Mouse (Mus musculus): ENCODE results near the gene Crebl2. TPM values are rescaled to one million over a fixed set of nuclear protein-coding genes. Genes with fewer than 3 reads are reported as not detected.
A peak's percentile ranks its signal among the peaks of the same experiment; 100 is the strongest.

Crebl2 gene
- polyA plus RNA-seq, 1 experiment from 2014 or later = 3.9 TPM

DNA sequence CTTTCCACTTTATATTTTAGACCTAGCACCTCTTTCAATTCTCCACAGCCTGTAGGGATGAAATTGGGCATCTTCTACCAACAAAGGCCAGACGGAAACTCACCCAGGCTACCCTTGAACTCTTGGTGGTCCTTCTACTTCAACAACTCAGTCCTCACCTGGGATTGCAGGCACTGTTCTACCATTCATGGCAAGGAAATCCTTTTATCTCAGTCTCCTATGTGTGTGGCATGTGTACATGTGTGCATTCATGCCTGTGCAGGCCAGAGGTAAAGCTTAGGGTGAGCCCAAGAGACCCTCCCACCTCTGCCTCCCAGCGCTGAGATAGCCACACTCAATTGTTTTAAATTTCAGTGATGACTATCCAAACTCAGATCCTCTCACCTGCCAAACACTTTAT lies 55.6 kb downstream of the Crebl2 start:
- WGBS = 90% methylated on average over 2 of the region's 2 CpGs
- Histone ChIP-seq H3K4me3 (replicated peaks; ENCODE audit: low read depth, low read length) (peak overlapping the region; percentile 59), H3K9me3 (ENCODE audit: control insufficient read depth, low read length) (no peaks in the 10 kb centered on the region), H3K36me3 (ENCODE audit: control insufficient read depth, insufficient read depth, low read length) (0 out of 2 replicates have a peak, but pooled peaks cover 12% of the 10 kb centered on the region), H3K4me2 (ENCODE audit: low read length) (peak overlapping the region; percentile 70), H3K9ac (replicated peaks; ENCODE audit: low read length) (no peak overlapping the region), H3K27ac (replicated peaks; ENCODE audit: low read depth, low read length) (no peak overlapping the region), H3K27me3 (ENCODE audit: control insufficient read depth, insufficient read depth, low read length) (no peaks in the 10 kb centered on the region), H3K4me1 (ENCODE audit: control insufficient read depth, insufficient read depth, low read length) (peaks cover 43% of the 10 kb centered on the region)
- no peak for ATAC-seq (ENCODE audit: low FRiP score, low TSS enrichment)
- no peak for DNase-seq

DNA sequence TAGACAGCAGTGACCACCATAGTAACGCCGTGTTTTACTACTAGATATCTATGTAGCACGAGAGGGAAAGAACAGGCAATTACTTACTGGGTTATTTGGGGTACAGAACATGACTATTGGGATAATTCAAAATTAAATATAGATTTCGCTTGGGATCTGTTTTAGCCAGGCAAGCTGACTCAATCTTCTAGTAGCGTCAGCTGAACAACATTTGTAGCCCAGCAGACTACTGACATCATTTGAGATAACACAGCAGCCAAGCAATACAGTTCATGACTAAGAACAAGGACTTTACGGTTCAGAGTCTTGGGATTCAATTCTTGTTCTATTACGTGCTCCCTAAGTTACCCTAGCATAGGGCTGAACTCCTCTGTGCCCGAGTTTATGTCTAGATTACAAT lies 56.5 kb downstream of the Crebl2 start:
- Histone ChIP-seq H3K36me3 (ENCODE audit: control insufficient read depth, insufficient read depth, low read length) (0 out of 2 replicates have a peak, but pooled peaks cover 12% of the 10 kb centered on the region), H3K4me2 (ENCODE audit: low read length) (peak overlapping the region; percentile 70), H3K27me3 (ENCODE audit: control insufficient read depth, insufficient read depth, low read length) (no peaks in the 10 kb centered on the region), H3K4me3 (replicated peaks; ENCODE audit: low read depth, low read length) (peak overlapping the region; percentile 59), H3K9ac (replicated peaks; ENCODE audit: low read length) (peak overlapping the region; percentile 77), H3K9me3 (ENCODE audit: control insufficient read depth, low read length) (no peaks in the 10 kb centered on the region), H3K4me1 (ENCODE audit: control insufficient read depth, insufficient read depth, low read length) (peaks cover 41% of the 10 kb centered on the region), H3K27ac (replicated peaks; ENCODE audit: low read depth, low read length) (peak overlapping the region; percentile 92; the same call in 1 of the 2 replicates)
- ATAC-seq (ENCODE audit: low FRiP score, low TSS enrichment) = no peak
- 67% methylated on average over 8 of the region's 8 CpGs for WGBS
- peak; percentile 26 for DNase-seq

DNA sequence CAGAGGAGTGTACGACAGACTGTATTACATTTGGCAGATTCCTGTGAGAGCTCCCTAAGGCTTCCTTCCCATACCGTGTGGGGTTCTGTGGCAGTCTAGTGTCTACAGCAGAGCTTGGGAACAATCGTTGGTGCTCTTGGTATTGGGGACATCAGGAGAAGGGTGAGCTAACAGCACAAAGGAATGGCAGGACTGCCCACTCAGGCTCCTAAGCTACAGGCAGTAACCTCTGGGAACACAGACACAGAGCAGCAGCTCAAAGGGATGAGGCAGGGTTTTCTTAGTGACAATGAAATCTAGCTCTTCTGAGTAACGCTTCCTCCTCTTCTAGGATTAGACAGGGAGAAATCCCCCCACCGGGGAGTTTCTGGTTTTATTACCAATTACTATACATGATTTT lies 57.1 kb downstream of the Crebl2 start:
- H3K4me2 ChIP-seq (ENCODE audit: low read length) = peak overlapping the region; percentile 70
- DNase-seq (peak; percentile 65), ATAC-seq (ENCODE audit: low FRiP score, low TSS enrichment) (peak; percentile 28; the same call in 1 of the 2 replicates)
- H3K9me3 ChIP-seq (ENCODE audit: control insufficient read depth, low read length) = no peaks in the 10 kb centered on the region
- no peaks in the 10 kb centered on the region for H3K27me3 ChIP-seq (ENCODE audit: control insufficient read depth, insufficient read depth, low read length)
- H3K9ac ChIP-seq (replicated peaks; ENCODE audit: low read length) = peak overlapping the region; percentile 77
- H3K4me3 ChIP-seq (replicated peaks; ENCODE audit: low read depth, low read length) = peak overlapping the region; percentile 59
- 0 out of 2 replicates have a peak, but pooled peaks cover 10% of the 10 kb centered on the region for H3K36me3 ChIP-seq (ENCODE audit: control insufficient read depth, insufficient read depth, low read length)
- WGBS = 5% methylated on average over 5 of the region's 5 CpGs
- peak overlapping the region; percentile 92 for H3K27ac ChIP-seq (replicated peaks; ENCODE audit: low read depth, low read length)
- H3K4me1 ChIP-seq (ENCODE audit: control insufficient read depth, insufficient read depth, low read length) = peaks cover 39% of the 10 kb centered on the region

DNA sequence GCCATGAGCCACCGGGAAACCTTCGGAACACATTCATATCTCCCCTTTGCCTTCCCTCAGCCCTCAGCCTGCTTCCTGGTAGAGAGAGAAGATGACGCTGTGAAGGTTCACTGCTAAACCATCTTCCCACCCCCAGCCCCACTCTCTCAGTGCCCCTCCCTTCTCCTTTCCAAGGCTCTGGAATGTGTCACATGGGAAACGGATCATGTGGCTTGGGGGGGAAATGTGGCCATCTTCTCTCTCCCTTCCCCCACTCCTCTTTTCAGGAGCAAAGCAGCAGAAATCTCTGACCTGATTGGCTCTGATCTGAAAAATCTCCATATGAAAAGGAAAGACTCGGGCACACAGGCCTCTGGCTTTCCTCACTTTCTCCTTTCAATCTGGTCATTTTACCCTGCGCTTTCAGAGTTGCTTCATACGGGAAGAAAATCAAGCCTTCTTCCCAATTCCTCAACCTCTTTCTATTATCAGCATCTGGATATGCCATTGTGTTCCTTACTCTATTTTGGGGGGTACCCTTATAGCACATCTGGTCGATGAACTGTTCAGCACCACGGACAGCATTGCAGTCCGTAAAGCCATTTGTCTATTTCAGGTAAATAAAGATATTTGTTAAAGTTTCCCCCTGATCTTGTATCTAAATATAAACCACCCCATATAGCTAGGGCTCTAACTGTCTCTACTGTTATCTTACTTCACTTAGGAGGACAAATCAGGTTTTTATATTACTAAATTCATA lies 57.9 kb downstream of the Crebl2 start:
- H3K27me3 ChIP-seq (ENCODE audit: control insufficient read depth, insufficient read depth, low read length) = no peaks in the 10 kb centered on the region
- WGBS = 1% methylated on average over 10 of the region's 10 CpGs
- H3K4me2 ChIP-seq (ENCODE audit: low read length) = peak overlapping the region; percentile 70
- H3K9ac ChIP-seq (replicated peaks; ENCODE audit: low read length) = peak overlapping the region; percentile 77
- ATAC-seq (ENCODE audit: low FRiP score, low TSS enrichment) = peak; percentile 94
- H3K4me3 ChIP-seq (replicated peaks; ENCODE audit: low read depth, low read length) = peak overlapping the region; percentile 59
- H3K27ac ChIP-seq (replicated peaks; ENCODE audit: low read depth, low read length) = peak overlapping the region; percentile 92
- no peaks in the 10 kb centered on the region for H3K9me3 ChIP-seq (ENCODE audit: control insufficient read depth, low read length)
- H3K36me3 ChIP-seq (ENCODE audit: control insufficient read depth, insufficient read depth, low read length) = 0 out of 2 replicates have a peak, but pooled peaks cover 4% of the 10 kb centered on the region
- DNase-seq = peak; percentile 96
- H3K4me1 ChIP-seq (ENCODE audit: control insufficient read depth, insufficient read depth, low read length) = peaks cover 39% of the 10 kb centered on the region

DNA sequence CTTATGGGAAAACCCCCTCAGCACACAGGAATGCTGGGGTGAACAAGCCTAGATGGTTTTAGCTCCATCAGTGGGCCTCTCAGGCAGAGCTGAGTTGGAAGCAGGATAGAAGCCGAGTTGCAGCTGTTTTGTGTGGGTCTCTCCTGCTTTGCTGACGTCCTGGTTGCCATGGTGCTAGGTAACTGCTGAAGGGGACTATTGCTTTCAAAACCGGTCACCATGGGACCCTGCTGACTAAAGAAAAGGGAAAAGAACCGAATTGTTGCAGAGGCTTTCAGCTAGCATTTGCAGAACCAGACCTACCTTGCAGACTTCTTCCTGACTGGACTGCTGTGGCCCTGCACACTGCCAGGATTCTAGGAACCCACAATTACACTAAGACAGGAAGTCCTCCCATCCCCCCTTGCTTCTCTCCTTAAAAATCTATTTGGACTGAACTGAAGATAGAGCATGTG lies 58.6 kb downstream of the Crebl2 start:
- peak; percentile 82 for DNase-seq
- peak overlapping the region; percentile 6 for H3K9ac ChIP-seq (replicated peaks; ENCODE audit: low read length)
- peak overlapping the region; percentile 70 for H3K4me2 ChIP-seq (ENCODE audit: low read length)
- peak; percentile 74 for ATAC-seq (ENCODE audit: low FRiP score, low TSS enrichment)
- peak overlapping the region; percentile 92 for H3K27ac ChIP-seq (replicated peaks; ENCODE audit: low read depth, low read length)
- no peaks in the 10 kb centered on the region for H3K9me3 ChIP-seq (ENCODE audit: control insufficient read depth, low read length)
- H3K27me3 ChIP-seq (ENCODE audit: control insufficient read depth, insufficient read depth, low read length) = no peaks in the 10 kb centered on the region
- 0 out of 2 replicates have a peak, but pooled peaks cover 2% of the 10 kb centered on the region for H3K36me3 ChIP-seq (ENCODE audit: control insufficient read depth, insufficient read depth, low read length)
- H3K4me1 ChIP-seq (ENCODE audit: control insufficient read depth, insufficient read depth, low read length) = peaks cover 39% of the 10 kb centered on the region
- WGBS = 1% methylated on average over 4 of the region's 4 CpGs
- peak overlapping the region; percentile 59 for H3K4me3 ChIP-seq (replicated peaks; ENCODE audit: low read depth, low read length)

DNA sequence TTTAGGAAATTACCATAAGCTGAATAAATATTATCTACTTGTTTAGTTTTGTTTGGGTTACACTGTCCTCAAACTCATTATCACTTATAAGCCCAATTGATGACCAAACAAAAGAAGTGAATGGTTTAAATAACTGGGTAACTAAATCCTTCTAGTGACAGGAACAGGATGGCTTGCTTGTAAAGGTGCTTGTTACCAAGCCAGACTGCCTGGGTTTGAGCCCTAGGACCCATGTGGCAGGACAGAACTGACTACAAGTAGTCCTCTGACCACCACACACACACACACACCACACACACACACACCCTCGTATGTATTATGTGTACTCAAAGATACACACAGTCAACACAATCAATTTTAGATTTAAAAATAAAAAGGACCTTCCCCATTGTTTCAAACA lies 59.8 kb downstream of the Crebl2 start:
- ATAC-seq (ENCODE audit: low FRiP score, low TSS enrichment) (no peak), DNase-seq (no peak)
- H3K4me2 ChIP-seq (ENCODE audit: low read length) = no peak overlapping the region
- peak overlapping the region; percentile 92; the same call in 1 of the 2 replicates for H3K27ac ChIP-seq (replicated peaks; ENCODE audit: low read depth, low read length)
- WGBS = 79% methylated on average over 1 of the region's 1 CpGs
- H3K4me1 ChIP-seq (ENCODE audit: control insufficient read depth, insufficient read depth, low read length) = peaks cover 35% of the 10 kb centered on the region
- H3K27me3 ChIP-seq (ENCODE audit: control insufficient read depth, insufficient read depth, low read length) = no peaks in the 10 kb centered on the region
- no peak overlapping the region for H3K4me3 ChIP-seq (replicated peaks; ENCODE audit: low read depth, low read length)
- H3K36me3 ChIP-seq (ENCODE audit: control insufficient read depth, insufficient read depth, low read length) = 0 out of 2 replicates have a peak, but pooled peaks cover 2% of the 10 kb centered on the region
- H3K9me3 ChIP-seq (ENCODE audit: control insufficient read depth, low read length) = no peaks in the 10 kb centered on the region
- no peak overlapping the region for H3K9ac ChIP-seq (replicated peaks; ENCODE audit: low read length)

DNA sequence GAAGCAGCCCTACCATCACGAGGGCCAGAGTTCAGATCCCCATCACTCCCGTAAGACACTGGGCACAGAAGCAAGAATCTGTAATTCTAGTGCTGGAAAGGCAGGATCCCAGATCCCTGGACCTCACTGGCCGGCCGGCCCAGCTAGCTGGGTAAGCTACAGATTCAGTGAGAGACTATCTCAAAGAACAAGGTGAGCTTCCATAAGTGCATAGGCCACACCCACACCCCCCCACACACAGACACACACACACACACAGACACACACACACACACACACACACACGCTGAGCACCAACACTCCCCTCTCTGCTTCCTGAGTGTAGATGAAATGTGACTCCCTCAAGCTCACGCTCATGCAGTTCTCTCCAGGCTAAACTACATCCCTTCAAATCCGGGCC lies 60.5 kb downstream of the Crebl2 start:
- no peaks in the 10 kb centered on the region for H3K27me3 ChIP-seq (ENCODE audit: control insufficient read depth, insufficient read depth, low read length)
- H3K4me3 ChIP-seq (replicated peaks; ENCODE audit: low read depth, low read length) = no peak overlapping the region
- DNase-seq = no peak
- H3K9me3 ChIP-seq (ENCODE audit: control insufficient read depth, low read length) = no peaks in the 10 kb centered on the region
- no peak overlapping the region for H3K27ac ChIP-seq (replicated peaks; ENCODE audit: low read depth, low read length)
- no peaks in the 10 kb centered on the region for H3K36me3 ChIP-seq (ENCODE audit: control insufficient read depth, insufficient read depth, low read length)
- peaks cover 28% of the 10 kb centered on the region for H3K4me1 ChIP-seq (ENCODE audit: control insufficient read depth, insufficient read depth, low read length)
- no peak overlapping the region for H3K4me2 ChIP-seq (ENCODE audit: low read length)
- no peak for ATAC-seq (ENCODE audit: low FRiP score, low TSS enrichment)
- 86% methylated on average over 7 of the region's 7 CpGs for WGBS
- no peak overlapping the region for H3K9ac ChIP-seq (replicated peaks; ENCODE audit: low read length)

DNA sequence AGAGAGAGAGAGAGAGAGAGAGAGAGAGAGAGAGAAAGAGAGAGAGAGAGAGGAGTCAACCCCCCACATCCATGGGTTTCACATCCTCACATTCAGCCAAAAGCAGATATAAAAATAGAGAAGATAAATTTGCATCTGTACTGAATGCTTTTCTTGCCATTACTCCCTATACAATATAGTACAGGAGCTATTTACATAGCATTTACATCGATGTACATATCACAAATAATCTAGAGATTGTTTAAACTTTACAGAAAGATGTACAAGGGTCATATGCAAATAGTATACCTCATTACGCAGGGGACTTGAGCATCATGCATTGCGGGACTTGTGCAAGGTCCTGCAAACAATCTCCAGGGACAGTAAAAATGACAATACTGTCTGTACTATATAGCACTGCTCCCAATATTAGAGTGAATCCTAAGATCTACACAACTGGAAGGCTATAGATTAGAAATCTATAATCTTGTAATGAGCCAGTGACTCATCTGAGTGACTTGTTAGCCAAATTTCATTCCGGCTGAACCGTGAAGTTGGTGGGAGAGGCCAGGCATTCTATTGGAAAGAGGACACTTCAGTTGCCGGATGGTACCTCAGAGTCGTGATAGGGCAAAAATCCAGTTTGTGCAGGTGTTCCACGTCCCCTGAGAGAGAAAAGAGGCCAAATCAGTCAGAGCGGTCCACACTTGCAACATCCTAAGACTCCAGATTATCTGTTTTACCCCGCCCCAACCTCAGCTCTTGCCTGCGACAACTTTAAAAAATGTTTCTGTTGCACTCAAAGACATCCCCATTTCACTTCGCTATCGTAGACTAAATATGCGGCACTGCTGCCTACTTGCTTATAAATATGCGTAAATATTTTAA lies 66.8 kb downstream of the Crebl2 start:
- ATAC-seq (ENCODE audit: low FRiP score, low TSS enrichment) (no peak), DNase-seq (no peak)
- Histone ChIP-seq H3K9me3 (ENCODE audit: control insufficient read depth, low read length) (no peaks in the 10 kb centered on the region), H3K4me2 (ENCODE audit: low read length) (peak overlapping the region; percentile 80), H3K4me1 (ENCODE audit: control insufficient read depth, insufficient read depth, low read length) (peaks cover 15% of the 10 kb centered on the region; the same call in 1 of the 2 replicates), H3K27ac (replicated peaks; ENCODE audit: low read depth, low read length) (no peak overlapping the region), H3K36me3 (ENCODE audit: control insufficient read depth, insufficient read depth, low read length) (no peaks in the 10 kb centered on the region), H3K4me3 (replicated peaks; ENCODE audit: low read depth, low read length) (peak overlapping the region; percentile 68), H3K27me3 (ENCODE audit: control insufficient read depth, insufficient read depth, low read length) (no peaks in the 10 kb centered on the region), H3K9ac (replicated peaks; ENCODE audit: low read length) (peak overlapping the region; percentile 89; the same call in 1 of the 2 replicates)
- WGBS = 53% methylated on average over 15 of the region's 15 CpGs

Data from midbrain, embryonic 14.5 days (tissue).